Mouse (Mus musculus) lung, embryonic 16.5 days (tissue): Measurements from ENCODE around the gene Rad51b. TPM values are rescaled to one million over a fixed set of nuclear protein-coding genes. Genes with fewer than 3 reads are reported as not detected.

Experiments
- ATAC-seq: fragments of 200-750 bp; cut with Nextera tagmentation; 2 replicates; pipeline ENCODE4 v1.8.0; 2017; ENCODE audit warnings: low read depth, mild to moderate bottlenecking, moderate library complexity
- H3K27ac ChIP-seq: fragments of 300-500 bp; sonication (generic); 2 replicates; pipeline ENCODE4 v1.5.1; 2014; ENCODE audit warnings: mild to moderate bottlenecking, control low read depth, low read length
- H3K27me3 ChIP-seq: fragments of 300-500 bp; sonication (generic); 2 replicates; pipeline ENCODE4 v1.6.1; 2014; ENCODE audit warnings: low read depth, low read length, mixed read lengths; ENCODE audit not compliant: control insufficient read depth, insufficient read depth
- H3K36me3 ChIP-seq: fragments of 300-500 bp; sonication (generic); 2 replicates; pipeline ENCODE4 v1.6.1; 2014; ENCODE audit warnings: low read length; ENCODE audit not compliant: control insufficient read depth, insufficient read depth
- H3K4me1 ChIP-seq: fragments of 300-500 bp; sonication (generic); replicated peaks from 2 replicates; pipeline ENCODE4 v1.6.1; 2014; ENCODE audit warnings: low read length, mixed read lengths; ENCODE audit not compliant: control insufficient read depth, insufficient read depth
- H3K4me2 ChIP-seq: fragments of 300-500 bp; sonication (generic); 2 replicates; pipeline ENCODE4 v1.6.1; 2014; ENCODE audit warnings: low read depth, low read length, control low read depth
- H3K4me3 ChIP-seq: fragments of 300-500 bp; sonication (generic); 2 replicates; pipeline ENCODE4 v1.5.1; 2014; ENCODE audit warnings: mild to moderate bottlenecking, low read length, control low read depth
- H3K9ac ChIP-seq: fragments of 300-500 bp; sonication (generic); 2 replicates; pipeline ENCODE4 v1.6.1; 2014; ENCODE audit warnings: low read length, control low read depth
- H3K9me3 ChIP-seq: fragments of 300-500 bp; sonication (generic); 2 replicates; pipeline ENCODE4 v1.6.1; 2016; ENCODE audit warnings: low read length; ENCODE audit not compliant: control insufficient read depth
- WGBS: fragments of 180-500 bp; shearing (Covaris S2); extraction: QIAGEN DNeasy Blood & Tissue Kit; methylation state at CpG from one replicate; pipeline ENCODE4 v1.1.7; 2014; 5-methylcytosine and 5-hydroxymethylcytosine counted together
- polyA plus RNA-seq: library from polyadenylated mRNA; unstranded; fragments of >200 nt; fragmentation: Nextera tagmentation; extraction: Ambion mirVana; gene quantifications from 2 replicates; pipeline ENCODE4 v1.2.1, GENCODE M21; 2015

Gene Rad51b
- polyA plus RNA-seq, 1 experiment from 2014 or later, result 7.6 TPM

DNA sequence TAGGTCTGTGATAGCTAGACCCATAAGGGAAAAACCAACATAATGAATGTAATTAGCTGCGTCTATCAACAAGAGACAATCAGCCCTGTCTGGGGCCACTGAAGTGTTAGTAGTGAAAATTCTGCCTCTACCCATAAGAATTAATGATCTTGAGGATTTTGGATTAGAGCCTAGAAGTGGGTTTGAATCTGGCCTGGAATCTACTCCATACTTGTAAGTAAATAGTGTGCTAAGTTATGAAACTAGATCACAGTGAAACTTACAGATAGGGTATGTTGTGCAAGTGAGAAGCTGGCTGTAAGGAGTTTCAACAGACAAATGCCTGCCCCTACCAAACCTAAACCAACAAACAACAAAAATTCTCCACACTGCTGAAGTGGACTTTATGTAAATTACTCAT is 83.1 kb downstream of the Rad51b start:
- 59% methylated on average over 1 of the region's 1 CpGs for WGBS
- Histone ChIP-seq H3K4me1 (peaks cover 17% of the 10 kb centered on the region), H3K27me3 (no peaks in the 10 kb centered on the region), H3K9me3 (no peaks in the 10 kb centered on the region), H3K4me3 (no peak overlapping the region), H3K27ac (peak overlapping the region; percentile 34; the same call in 1 of the 2 replicates), H3K9ac (no peak overlapping the region), H3K36me3 (no peaks in the 10 kb centered on the region), H3K4me2 (no peak overlapping the region)
- ATAC-seq, result peak; percentile 65; the same call in 1 of the 2 replicates

- H3K4me3 ChIP-seq, result no peak overlapping the region
- no peaks in the 10 kb centered on the region for H3K9me3 ChIP-seq
- H3K4me1 ChIP-seq, result peaks cover 22% of the 10 kb centered on the region
- H3K27ac ChIP-seq, result no peak overlapping the region
- no peak for ATAC-seq
- no peak overlapping the region for H3K9ac ChIP-seq
- no peaks in the 10 kb centered on the region for H3K36me3 ChIP-seq
- H3K27me3 ChIP-seq, result no peaks in the 10 kb centered on the region
- H3K4me2 ChIP-seq, result no peak overlapping the region
- WGBS, result 64% methylated on average over 3 of the region's 3 CpGs
Measured at GRCm38 (mm10) chr12:79381489-79381888, 84.4 kb downstream of the Rad51b start.

DNA sequence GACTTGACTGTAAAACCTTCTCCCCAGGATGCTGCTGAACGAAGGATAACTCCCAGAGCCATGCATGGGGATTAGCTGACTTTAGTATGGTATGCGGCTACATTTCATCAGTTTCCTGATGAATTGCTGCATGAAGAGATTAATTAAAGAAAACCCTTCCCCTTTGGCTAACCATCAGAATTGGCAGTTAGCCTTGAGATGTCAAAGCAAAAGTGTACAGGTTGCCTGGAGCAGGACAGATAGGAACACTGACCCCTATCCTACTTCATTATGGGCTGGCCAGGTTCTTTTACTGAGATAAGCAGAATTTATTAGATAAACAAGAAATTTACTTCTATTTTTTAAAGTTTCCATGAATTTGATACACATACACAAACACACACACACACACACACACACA is 85.3 kb downstream of the Rad51b start:
- H3K9ac ChIP-seq, result no peak overlapping the region
- H3K4me3 ChIP-seq, result no peak overlapping the region
- WGBS, result 70% methylated on average over 2 of the region's 2 CpGs
- peaks cover 22% of the 10 kb centered on the region for H3K4me1 ChIP-seq
- H3K9me3 ChIP-seq, result no peaks in the 10 kb centered on the region
- H3K4me2 ChIP-seq, result no peak overlapping the region
- H3K27me3 ChIP-seq, result no peaks in the 10 kb centered on the region
- H3K36me3 ChIP-seq, result no peaks in the 10 kb centered on the region
- ATAC-seq, result no peak
- 0 out of 2 replicates have a peak overlapping the region, but pooled peaks have one; percentile 9 for H3K27ac ChIP-seq

DNA sequence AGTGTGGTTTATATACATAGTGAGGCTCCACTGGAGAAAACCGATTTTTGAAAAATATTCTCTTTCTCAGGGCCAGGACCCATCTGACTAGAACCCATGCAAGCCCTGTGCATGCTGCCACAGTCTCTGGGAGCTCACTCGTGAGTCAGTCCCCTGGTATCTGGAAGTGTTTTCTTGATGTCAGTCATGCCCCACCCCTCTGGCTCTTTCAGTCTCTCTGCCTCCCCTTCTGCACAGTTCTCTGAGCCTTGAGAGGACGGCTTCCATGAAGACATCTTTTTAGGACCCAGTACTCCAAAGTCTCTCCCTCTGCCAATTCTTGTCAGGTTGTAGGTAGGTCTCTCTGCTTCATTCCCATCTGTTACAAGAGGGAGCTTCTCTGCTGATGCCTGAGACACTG is 86.5 kb downstream of the Rad51b start:
- Histone ChIP-seq H3K4me2 (no peak overlapping the region), H3K27me3 (no peaks in the 10 kb centered on the region), H3K27ac (peak overlapping the region; percentile 72), H3K9me3 (no peaks in the 10 kb centered on the region), H3K4me3 (no peak overlapping the region), H3K9ac (no peak overlapping the region), H3K4me1 (peaks cover 22% of the 10 kb centered on the region), H3K36me3 (no peaks in the 10 kb centered on the region)
- ATAC-seq, result 0 out of 2 replicates have a peak, but pooled peaks have one; percentile 49
- 31% methylated on average over 3 of the region's 3 CpGs for WGBS

DNA sequence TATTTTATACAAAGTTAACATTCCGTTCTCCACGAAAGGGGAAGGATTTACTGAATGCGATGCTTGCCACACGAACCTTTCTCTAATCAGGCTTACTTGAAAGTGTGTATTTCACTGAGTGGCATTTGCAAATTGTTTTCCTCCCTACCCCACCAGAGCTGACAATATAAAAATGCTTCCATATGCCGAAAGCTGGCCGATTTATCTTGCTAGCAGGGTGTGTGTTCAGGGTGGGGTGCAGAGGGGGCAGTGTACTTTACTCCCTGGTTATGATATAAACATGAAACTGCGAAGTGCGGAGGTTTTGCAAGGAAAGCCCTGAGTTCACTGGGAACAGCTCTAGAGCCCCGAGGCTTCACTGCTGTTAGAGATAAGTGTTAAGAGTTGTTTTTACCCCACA is 87.7 kb downstream of the Rad51b start:
- Histone ChIP-seq H3K4me2 (peak overlapping the region; percentile 34; the same call in 1 of the 2 replicates), H3K4me1 (peaks cover 28% of the 10 kb centered on the region), H3K36me3 (no peaks in the 10 kb centered on the region), H3K27ac (peak overlapping the region; percentile 79), H3K27me3 (no peaks in the 10 kb centered on the region), H3K9ac (peak overlapping the region; percentile 50), H3K9me3 (no peaks in the 10 kb centered on the region), H3K4me3 (no peak overlapping the region)
- ATAC-seq, result peak; percentile 45; the same call in 1 of the 2 replicates
- 15% methylated on average over 9 of the region's 9 CpGs for WGBS

DNA sequence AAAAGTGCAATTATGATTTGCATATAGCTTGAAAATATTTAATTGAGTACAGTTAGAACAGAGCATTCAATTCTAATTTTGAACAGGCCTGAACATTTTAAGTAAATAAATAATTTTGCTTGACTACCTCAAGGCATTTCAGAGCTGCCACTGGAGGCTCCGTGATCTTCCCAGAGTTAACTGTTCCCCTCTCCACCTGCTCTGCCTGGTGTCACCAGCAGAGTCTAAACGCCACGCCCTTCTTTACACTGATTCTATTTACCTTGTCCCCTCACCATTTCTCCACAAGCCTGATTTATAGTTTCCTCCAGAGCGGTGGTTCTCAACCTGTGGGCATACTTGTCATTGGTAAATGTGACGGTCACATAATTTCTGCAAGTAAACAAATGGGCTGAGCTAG is 88.1 kb downstream of the Rad51b start:
- H3K27me3 ChIP-seq, result no peaks in the 10 kb centered on the region
- H3K9me3 ChIP-seq, result no peaks in the 10 kb centered on the region
- no peak overlapping the region for H3K9ac ChIP-seq
- H3K4me2 ChIP-seq, result no peak overlapping the region
- H3K27ac ChIP-seq, result peak overlapping the region; percentile 79
- WGBS, result 41% methylated on average over 5 of the region's 5 CpGs
- no peaks in the 10 kb centered on the region for H3K36me3 ChIP-seq
- no peak overlapping the region for H3K4me3 ChIP-seq
- no peak for ATAC-seq
- H3K4me1 ChIP-seq, result peaks cover 29% of the 10 kb centered on the region

GRCm38 (mm10) chr12:79387886-79388285 is 90.8 kb downstream of the Rad51b start:
- ATAC-seq, result peak; percentile 84
- H3K27ac ChIP-seq, result peak overlapping the region; percentile 63

GRCm38 (mm10) chr12:79389251-79389650 is 92.2 kb downstream of the Rad51b start:
- WGBS, result 66% methylated on average over 3 of the region's 3 CpGs
- Histone ChIP-seq H3K4me1 (peaks cover 23% of the 10 kb centered on the region), H3K27ac (peak overlapping the region; percentile 88)

More at GRCm38 (mm10) chr12:79387886-79388285, 90.8 kb downstream of the Rad51b start:
- 32% methylated on average over 6 of the region's 6 CpGs for WGBS
- Histone ChIP-seq H3K9me3 (no peaks in the 10 kb centered on the region), H3K4me1 (peaks cover 30% of the 10 kb centered on the region), H3K36me3 (no peaks in the 10 kb centered on the region), H3K9ac (no peak overlapping the region), H3K27me3 (no peaks in the 10 kb centered on the region), H3K4me2 (no peak overlapping the region), H3K4me3 (no peak overlapping the region)

GRCm38 (mm10) chr12:79389971-79390370 is 92.9 kb downstream of the Rad51b start:
- Histone ChIP-seq H3K36me3 (no peaks in the 10 kb centered on the region), H3K9me3 (no peaks in the 10 kb centered on the region), H3K27me3 (no peaks in the 10 kb centered on the region), H3K9ac (no peak overlapping the region), H3K27ac (peak overlapping the region; percentile 88), H3K4me2 (no peak overlapping the region), H3K4me1 (peaks cover 17% of the 10 kb centered on the region), H3K4me3 (no peak overlapping the region)
- ATAC-seq, result peak; percentile 79

More at GRCm38 (mm10) chr12:79389251-79389650, 92.2 kb downstream of the Rad51b start:
- no peak for ATAC-seq
- no peak overlapping the region for H3K4me3 ChIP-seq
- H3K9me3 ChIP-seq, result no peaks in the 10 kb centered on the region
- no peak overlapping the region for H3K4me2 ChIP-seq
- no peak overlapping the region for H3K9ac ChIP-seq
- H3K36me3 ChIP-seq, result no peaks in the 10 kb centered on the region
- no peaks in the 10 kb centered on the region for H3K27me3 ChIP-seq

DNA sequence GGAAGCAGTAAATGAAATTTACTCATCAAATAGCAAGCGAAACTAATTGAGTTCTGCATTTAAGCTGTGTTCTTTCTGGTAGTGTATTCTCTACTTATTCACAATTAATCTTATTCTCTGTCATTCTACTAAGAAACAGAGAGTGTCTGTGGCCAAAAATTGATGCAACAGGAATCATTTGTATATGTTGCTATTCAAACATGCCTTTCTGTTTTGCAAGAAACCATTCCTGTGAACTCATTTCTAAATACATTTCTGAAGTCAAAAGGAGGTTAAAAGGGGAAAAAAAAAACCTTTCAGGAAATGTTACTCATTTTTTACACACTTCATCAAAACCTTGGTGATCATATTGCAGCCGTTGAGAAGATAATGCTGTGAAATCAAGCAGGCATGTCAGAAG is 96.6 kb downstream of the Rad51b start:
- H3K4me3 ChIP-seq, result no peak overlapping the region
- H3K36me3 ChIP-seq, result no peaks in the 10 kb centered on the region
- peaks cover 11% of the 10 kb centered on the region; the same call in 1 of the 2 replicates for H3K4me1 ChIP-seq
- WGBS, result 42% methylated on average over 2 of the region's 2 CpGs
- no peak overlapping the region for H3K9ac ChIP-seq
- peak overlapping the region; percentile 69 for H3K27ac ChIP-seq
- no peaks in the 10 kb centered on the region for H3K9me3 ChIP-seq
- no peak overlapping the region for H3K4me2 ChIP-seq
- no peaks in the 10 kb centered on the region for H3K27me3 ChIP-seq
- ATAC-seq, result peak; percentile 64; the same call in 1 of the 2 replicates
